Mouse (Mus musculus) CD4-positive, CD25-positive, alpha-beta regulatory T cell, adult 4 months (primary cell): ENCODE data around the gene Krtap5-1. TPM values are rescaled to one million over a fixed set of nuclear protein-coding genes. Genes with fewer than 3 reads are reported as not detected.
"Not testable (repeated sequence)": the region's sequence is repeated elsewhere in the genome, so short reads cannot be mapped to it uniquely, and the experiment has no call there.

Source experiments
- ATAC-seq: one replicate; pipeline ENCODE4 v1.8.0; 2017
- polyA plus RNA-seq, 2 experiments: library from polyadenylated mRNA; unstranded; fragments of 100-300 nt; shearing (Covaris generic); gene quantifications; one replicate each; pipeline ENCODE4 v1.2.1; 2017

The Krtap5-1 gene
- polyA plus RNA-seq: not detected

DNA sequence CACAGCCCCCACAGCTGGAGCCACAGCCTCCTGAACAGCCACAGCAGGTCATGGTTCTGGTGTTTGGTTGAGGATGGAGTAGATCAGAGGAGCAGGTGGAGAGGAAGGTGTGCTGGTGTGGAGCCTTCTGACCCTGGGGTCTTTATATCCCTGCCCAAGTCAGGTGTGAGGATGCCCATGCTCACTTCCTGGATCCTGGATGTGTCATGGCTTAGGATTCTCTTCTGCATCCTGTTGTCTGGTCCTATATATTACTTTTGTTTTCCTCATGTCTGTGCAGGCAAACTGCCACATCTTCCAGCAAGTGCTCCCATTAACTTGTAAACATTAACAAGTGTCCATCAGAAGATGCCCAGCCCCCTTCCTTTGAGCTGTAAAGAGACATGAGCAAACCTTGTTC is at the start of gene Krtap5-1:
TSS of gene Krtap5-1 (minus strand) at position 101 of the 400 bp plus-strand sequence.
- not testable (repeated sequence) for ATAC-seq

DNA sequence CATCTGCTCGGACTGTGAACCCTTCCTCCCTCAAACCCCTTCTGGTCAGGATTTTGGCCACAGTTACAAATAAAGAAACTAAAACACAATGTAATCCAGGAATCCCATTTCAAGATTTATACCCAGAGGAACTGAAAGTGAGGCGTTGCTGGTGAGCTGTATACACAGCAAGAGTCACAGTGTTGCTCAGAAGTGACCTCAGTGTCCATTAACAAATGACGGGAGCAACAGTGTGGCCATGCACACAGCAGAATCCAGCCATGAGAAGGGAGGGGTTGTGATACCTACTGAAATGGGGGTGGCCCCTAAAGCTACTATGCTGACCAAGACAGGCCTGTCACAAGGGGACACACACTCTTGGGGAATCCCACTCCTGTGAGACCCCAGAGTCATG is 45.3 kb upstream of the Krtap5-1 start:
- no peak for ATAC-seq

DNA sequence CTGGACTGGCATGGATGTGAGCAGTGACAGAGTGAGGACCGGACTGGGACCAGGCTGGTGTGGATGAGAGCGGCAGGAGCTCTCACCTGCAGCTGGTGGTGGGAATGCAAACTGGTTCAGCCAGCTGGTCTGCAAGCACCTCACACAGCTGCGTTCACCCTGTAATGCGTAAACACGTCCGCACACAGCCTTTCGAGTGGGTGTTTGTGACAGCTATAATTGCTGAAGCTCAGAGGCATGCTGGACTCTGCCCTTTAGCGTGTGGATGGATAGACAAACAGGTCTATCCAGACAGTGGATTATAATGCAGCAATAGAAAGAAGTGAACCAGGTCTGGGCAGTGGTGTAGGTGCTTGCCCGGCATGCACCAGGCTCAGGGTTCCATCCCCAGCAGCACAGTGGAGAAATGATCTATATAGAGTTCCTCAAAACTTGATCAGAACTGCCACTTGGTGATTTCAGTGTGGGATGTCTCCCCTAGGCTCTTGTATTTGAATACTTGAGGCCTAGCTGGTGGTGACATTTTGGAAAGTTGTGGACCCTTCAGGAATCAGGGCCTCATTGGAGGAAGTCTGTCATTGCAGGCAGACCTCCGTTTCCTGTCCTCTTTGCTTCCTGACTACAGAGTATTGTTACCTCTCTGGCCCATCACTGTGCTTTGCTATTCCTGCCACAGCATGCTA is 44.8 kb upstream of the Krtap5-1 start:
- ATAC-seq: peak; percentile 56

DNA sequence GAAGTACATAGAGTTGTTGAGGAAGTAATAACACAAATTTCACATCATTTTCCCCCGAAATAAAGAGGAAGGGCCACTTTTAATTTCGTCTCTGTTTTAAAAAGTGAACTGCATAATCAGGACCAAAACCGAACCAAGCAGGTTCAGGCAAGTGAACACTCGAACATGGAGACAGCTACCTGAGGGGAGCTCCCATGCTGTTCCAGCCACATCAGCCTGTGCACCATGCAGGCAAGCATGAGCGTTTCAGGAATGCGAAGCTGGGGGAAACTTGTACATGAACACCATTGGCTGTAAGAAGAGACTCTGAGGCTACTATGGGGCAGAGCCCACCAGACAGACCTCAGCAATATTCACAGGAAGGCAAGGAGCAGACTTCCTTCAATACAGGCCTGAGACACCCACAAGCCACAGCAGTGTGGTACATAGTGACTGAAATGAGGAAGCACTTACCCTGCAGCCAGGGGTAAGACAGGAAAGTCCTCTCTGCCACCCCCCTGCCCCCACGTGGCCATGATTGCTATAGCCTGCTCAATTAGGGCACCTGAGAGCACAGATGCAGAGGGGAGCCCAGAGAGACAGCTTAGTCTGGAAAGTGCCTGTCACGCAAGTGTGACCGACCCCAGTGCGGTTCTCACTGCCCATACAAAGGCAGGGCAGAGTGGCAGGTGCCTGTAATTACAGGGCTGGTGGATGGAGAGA is 43.5 kb upstream of the Krtap5-1 start:
- peak; percentile 60 for ATAC-seq

DNA sequence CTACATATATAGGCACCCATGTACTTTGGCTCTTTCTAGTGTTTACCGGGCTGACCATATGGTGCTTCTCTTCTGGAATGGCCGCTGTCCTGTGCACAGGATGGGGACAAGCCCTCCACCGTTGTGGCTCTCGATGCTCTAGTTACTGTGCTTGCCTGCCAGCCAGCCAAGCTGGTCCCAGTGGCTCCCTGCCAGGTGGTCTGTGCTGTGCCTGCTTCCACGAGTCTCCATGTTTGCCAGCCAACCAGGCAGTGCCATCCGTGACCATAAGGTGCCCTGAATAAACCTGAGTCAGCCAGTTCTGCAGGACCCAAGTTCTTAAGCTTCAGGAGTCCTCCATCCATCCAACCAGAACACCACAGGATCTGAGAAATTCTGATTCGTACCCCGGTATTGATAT is 38.2 kb upstream of the Krtap5-1 start:
- no peak for ATAC-seq

DNA sequence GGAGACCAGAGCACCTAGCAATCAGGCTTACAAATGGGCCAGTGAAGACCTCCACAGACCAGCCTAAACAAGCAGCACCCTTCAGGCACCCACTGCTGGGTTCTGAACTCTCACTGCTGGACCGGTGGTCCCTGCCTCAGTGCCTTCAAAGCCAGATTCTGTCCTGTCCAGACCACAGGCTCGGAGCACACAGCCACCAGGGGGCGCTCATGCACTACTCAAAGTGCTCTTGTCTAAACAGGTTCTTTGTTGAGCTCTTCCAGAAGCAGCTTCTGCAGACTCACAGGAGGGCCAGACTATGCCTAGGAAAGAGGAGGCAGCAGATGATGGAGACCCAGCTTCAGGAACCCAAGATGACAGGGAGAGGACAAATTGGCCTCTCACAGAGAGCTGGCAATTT is 37.3 kb upstream of the Krtap5-1 start:
- peak; percentile 76 for ATAC-seq

DNA sequence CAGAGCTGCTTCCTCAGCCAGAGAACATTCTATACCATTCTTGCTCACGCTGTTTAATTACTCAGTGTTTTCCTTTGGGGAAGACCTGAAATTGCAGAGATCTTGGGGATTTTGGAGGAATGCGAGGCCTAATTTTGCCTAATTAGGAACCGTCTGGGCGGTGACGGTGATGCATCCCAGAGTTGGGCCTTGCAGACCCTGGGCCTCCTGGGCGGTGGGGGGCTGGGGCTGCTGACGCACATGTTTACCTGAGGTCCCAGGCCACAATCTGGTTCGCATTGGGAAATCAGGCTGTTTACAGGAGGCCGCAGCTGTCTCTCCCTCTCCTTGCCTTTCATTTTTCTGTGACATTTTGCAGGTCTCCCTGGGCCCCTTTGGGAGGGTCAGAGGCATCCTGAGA is 35.8 kb upstream of the Krtap5-1 start:
- ATAC-seq: not testable (repeated sequence)

DNA sequence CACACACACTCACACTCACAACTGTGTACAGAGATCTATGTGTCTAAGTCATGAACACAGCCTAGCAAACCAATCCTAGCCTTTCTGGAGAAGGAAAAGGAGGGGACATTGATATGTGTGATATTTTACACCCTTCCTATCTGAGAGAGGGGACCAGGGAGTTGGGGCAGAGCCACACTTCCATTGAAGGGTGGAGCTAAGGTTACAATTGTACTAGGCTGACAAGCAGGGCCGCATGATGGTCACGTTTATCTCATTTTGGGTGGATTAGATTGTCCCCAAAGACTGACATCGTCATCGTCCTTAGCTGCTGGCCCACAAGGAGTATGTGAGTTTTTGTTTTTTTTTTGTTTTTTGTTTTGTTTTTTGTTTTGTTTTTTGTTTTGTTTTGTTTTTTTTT is 34.4 kb upstream of the Krtap5-1 start:
- no peak for ATAC-seq

DNA sequence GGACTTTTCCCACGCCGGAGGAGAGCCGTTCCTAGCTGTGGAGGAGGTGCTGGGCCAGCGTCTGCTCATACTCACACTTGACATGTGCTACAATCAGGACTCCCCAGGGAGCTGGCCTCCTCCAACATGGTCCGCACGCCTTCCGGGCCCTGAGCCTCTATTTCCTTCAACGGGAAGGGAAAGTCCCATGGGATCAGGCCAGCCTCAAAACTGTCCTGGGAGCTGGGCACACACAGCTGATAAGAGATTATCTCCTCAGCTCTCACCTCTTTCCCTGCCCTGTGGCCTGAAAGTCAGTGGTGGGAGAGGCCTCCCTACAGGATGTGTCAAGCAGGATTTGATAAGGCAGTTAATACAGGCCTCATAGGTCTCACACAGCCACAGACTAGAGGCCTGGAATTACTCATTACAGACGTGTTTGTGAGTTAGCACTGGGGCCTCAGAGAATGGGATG is 33.4 kb upstream of the Krtap5-1 start:
- ATAC-seq: no peak

DNA sequence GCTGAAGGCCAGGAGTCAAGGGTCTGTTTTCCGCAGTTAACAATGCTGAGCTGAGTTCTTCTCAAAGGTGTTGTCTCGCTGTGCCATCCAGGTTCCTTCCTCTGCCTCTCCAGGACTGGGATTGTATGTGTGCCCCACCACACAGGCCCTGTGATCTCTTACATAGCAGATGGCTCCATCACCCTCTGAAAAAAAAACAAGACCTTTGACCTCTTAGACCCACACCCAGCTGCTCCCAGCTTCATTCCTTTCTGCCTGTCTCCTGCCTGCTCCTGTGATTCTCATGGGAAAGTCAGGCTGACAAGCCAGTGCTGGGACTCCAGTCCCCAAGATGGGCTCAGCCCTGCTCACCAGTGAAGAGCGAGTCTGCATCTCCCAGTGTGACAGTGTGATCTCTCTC is 31.6 kb upstream of the Krtap5-1 start:
- no peak for ATAC-seq

DNA sequence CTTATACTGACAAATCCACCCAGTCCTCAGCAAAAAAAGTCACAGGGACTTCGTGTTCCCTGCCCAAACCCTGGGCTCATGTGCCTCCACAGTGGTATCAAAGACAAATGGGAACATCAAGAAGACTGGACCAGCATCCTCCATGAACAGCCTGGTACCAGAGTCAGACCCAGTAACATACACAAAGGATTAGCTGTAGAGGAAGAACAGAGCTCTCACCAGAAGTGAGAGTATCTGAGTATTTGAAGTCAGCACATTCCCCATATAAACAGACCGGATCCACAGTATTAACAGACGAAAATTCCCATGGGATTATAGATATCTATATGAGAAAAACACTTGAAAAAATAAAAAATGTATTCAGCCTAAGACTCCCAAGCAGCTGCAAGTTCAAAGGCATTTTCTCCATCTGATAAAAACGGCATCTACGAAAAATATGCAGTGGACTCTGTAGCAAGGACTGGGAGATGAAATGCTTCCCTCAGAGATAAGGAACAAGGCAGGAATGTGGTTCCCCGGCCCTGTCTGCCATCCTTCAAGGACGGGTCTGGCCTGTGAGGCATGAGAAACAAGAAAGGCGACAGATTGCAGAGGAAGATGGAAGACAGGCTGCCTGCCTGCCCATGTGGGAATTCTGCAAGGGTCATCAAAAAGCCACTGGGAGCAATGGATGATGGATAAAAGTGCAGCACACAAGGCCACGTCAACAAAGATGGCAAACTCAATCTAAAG is 30.0 kb upstream of the Krtap5-1 start:
- ATAC-seq: no peak

DNA sequence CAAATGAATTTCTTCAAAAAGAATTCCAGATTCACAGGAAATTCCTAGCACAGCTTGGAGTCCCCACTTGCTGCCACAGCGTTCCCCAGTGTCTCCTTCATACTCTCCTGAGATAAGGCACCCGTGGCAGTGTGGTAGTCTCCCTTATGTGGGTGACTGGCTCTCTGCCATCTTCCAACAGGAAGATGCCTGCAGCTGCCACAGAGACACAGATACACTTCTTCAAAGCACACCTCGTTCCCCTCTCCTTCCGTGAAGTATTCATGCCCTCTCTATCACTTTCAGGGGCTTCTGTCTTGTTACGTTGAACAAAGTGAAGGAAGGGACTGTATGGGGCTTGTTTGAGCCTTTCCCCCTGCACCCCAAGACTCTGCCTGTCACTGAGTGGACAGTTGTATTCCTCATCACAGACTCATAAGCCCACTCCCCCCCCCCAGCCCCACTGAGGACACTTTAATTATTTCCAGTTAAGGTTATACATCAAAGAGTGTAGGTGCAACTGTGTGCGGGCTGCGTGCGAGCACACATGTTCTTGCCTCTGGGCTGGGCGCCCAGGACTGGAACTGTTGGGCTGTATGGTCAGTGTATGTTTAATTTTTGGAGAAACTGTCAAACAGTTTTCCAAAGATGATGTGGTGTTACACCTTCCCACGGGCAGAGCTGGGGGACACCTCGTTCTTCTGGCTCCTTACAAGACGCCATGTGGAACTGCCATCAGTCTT is 26.6 kb upstream of the Krtap5-1 start:
- no peak for ATAC-seq

DNA sequence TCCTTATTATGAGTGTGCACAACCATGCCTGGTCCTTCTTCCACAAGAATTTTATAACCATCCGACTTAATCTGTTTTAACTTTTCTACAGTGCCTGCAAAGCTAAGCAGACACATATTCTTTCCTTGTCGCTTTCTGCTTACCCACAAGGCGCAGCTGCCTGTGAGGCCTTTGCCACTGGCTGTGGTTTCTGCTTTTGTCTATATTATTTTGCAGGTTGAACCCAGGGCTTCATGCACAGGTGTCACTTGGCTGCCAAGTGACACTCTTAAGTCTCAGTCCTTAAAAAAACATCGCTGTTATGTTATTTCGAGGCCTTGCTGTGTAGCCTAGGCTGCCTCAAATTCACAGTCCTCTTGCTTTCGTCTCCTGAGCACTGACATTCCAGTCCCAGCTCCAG is 25.7 kb upstream of the Krtap5-1 start:
- no peak for ATAC-seq

DNA sequence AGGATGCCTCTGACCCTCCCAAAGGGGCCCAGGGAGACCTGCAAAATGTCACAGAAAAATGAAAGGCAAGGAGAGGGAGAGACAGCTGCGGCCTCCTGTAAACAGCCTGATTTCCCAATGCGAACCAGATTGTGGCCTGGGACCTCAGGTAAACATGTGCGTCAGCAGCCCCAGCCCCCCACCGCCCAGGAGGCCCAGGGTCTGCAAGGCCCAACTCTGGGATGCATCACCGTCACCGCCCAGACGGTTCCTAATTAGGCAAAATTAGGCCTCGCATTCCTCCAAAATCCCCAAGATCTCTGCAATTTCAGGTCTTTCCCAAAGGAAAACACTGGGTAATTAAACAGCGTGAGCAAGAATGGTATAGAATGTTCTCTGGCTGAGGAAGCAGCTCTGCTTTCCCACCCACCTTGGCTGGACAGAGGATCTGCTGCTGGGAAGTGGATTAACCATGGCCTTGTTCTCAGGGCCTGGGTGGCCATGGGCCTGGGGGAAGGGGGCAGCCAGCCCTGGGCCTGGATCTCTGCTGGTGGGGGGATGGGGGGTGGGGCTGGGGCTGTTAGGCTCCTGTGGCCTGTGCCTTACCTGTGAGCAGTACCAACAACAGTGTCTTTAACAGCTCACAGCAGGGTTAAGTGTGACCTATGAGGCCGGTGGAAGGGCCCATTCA is 24.9 kb upstream of the Krtap5-1 start:
- not testable (repeated sequence) for ATAC-seq

DNA sequence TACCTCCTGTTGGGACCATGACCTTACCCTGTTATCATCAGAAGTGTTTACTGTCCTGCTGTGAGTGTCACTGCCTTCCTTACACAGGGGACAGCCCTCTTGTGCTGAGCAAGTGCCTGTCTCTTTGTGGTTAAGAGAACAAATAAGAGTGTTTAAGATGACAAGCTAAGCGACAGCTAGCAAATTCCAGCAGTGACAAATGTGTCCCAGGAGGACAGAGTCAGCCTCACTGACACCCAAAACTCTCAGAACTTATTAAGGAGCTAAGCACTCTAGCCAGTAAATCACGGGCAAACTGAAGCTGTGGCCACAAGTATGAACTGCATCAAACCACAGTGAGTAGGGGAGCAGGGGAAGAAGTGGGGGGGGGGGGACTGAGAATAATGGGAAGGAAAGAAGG is 24.0 kb upstream of the Krtap5-1 start:
- ATAC-seq: no peak

DNA sequence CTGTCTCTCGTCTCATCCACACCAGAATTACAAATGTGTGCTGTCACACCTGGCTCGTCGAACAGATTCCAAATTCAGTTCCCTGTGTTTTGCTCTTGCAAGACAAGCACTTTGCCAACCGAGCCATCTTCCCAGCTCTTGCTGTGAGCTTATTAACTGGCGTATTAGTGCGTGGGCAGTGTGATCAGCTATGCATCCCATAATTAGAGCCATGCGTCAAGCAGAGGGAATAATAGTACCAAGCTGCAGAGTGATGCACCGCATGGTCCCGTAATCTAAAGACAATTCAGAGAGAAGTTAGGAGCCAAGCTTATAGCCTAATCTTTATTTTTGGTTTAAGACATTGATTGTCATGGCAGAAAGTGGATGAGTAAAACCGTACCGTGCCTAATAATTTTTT is 22.2 kb upstream of the Krtap5-1 start:
- ATAC-seq: no peak

DNA sequence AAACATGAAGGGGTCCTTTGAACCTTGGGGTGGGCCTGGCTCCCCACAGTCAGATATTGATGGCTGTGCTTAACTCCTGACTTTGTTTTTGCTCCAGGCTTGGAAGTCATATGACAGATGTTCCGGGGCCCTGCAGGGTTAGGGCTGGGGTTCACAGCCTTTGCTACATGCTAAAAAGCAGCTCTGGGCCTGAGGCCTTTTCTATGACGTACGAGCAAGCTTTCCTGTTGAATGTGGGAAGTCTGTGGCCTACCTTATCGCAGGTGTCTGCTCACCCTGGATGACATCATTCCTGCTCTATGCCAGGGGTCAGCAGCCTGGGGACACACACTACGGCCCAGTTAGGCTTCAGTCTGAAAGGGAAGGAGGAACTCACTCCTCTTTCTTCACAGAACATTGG is 20.3 kb upstream of the Krtap5-1 start:
- ATAC-seq: no peak

DNA sequence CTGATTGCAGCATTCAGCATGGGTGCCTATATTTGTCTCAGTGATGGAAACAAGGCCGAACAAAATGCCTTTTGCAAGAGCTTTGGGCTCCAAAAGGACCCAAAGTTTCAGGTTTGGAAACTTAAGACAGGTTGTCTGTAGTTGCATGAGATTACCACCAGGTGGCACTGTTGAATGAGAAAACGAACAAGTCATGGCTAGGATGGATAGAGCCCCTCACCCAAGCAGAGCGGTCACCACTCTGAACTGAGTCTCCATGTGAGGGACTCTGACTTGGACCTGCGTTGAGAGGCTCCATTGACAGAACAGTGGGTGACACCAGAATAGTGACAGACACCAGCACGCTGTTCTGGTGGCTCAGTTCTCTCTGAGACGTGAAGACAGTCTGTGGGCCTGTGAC is 19.6 kb upstream of the Krtap5-1 start:
- no peak for ATAC-seq

DNA sequence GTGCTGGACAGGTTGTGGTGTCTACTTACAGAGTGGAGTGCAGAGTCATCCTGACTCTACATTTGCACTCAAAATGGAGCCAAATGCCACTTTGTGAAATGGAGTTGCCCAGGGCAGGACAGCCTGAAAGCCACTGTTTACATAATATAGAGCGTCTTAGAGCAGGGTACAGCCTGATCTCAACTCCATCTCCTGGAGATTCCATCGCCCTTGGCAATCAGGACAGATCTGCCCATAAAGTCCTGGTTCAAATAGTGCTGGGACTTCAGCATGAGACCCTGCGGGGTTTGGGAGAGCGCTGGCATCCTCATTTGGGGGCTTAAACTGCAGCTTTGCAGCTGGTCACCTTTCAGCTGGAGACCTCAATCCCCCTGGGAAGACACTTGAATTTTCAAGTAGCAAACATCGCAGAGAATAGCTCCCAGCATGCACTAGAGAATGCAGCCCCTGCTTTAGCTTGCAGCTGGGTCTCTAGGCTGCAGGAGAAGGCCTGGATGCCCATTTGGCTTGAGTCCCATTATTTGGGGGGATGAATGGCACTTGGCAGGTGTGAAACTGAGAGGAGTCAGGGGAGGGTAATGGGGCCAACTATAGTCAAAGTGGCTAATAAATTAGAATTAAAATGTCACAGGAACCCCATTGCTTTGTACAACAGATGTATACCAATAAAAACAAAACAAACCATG is 17.8 kb upstream of the Krtap5-1 start:
- no peak for ATAC-seq

DNA sequence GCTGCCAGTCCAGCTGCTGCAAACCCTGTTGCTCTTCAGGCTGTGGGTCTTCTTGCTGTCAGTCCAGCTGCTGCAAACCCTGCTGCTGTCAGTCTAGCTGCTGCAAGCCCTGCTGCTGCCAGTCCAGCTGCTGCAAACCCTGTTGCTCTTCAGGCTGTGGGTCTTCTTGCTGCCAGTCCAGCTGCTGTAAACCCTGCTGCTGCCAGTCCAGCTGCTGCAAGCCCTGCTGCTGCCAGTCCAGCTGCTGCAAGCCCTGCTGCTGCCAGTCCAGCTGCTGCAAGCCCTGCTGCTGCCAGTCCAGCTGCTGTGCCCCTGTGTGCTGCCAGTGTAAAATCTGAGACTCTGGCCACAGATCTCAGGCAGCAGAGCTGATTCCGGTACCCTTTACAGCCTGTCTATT is 7.0 kb upstream of the Krtap5-1 start:
- ATAC-seq: not testable (repeated sequence)

DNA sequence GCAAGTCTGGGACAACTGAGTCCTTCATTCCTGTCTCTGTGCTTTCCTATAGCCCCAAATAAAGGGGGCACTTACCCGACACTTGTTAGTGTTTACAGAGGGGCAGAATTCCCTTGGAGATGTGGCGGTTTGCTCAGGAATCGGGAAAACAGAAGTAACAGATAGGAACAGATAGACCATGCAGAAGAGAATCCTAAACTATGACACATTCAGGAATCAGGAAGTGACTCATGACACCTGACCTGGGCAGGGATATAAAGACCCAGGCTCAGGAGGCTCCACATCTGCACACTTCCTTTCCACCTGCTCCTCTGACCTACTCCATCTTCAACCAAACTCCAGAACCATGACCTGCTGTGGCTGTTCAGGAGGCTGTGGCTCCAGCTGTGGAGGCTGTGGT is 6.3 kb upstream of the Krtap5-1 start, which contains the start of gene Krtap5-4:
TSS of gene Krtap5-4 (plus strand) at position 301 of the 400 bp plus-strand sequence.
- no peak for ATAC-seq

DNA sequence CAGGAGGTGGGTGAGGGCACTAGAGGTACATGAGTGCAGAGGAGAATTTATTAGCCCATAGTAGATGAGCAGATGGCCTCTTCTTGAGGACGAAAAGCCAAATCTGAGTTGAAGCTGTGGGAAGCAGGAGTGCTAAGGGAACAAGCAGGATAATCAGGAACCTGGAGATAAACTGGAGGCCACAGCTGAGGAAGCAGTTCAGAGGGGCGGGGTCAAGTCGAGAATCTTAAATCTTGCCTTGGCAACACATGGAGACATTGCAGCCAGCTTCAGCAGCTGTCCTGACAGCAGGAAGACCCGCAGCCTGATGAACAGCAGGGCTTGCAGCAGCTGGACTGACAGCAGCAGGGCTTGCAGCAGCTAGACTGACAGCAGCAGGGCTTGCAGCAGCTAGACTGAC is 810 bp downstream of the Krtap5-1 start:
- ATAC-seq: not testable (repeated sequence)
